Mouse (Mus musculus): ENCODE data around the gene Fbxw11. TPM values are rescaled to one million over a fixed set of nuclear protein-coding genes. Genes with fewer than 3 reads are reported as not detected.

The Fbxw11 gene
- total RNA-seq, 1 experiment, result 45.8 TPM

DNA sequence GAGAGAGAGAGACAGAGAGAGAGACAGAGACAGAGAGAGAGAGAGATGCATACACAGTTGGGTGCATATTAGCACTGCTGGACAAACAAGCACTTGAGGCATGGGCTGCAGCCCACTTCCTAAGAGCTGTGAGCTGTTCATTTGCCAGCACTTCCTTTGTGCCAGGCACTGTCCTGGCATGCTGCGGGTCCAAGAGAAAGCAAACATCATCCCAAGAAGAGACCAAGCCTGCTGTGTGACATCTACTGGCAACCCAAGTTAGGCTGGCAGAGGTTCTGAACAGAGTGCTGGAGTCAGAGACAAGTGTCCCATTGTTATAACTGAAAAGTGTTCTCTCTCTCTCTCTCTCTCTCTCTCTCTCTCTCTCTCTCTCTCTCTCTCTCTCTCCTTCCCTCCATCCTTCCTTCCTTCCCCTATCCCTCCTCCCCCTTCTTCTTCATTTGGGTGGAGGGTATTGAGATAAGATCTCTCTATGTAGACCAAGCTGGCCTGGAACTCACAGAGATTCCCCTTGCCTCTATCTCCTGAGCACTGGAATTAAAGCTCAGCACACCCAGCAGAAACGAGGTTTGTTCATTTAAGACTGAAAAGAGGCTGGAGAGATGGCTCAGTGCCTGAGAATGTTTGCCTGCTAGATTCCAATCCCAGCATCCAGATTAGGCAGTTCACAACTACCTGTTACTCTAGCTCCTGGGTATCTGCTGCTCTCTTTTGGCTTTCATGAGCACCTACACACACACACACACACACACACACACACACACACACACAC lies 139.3 kb downstream of the Fbxw11 start:
- Histone ChIP-seq H3K4me1 (ENCODE audit: control insufficient read depth in 2 of 2, insufficient read depth in 2 of 2, low read length in 2 of 2, poor library complexity in 1 of 2) (no peaks in the 10 kb centered on the region), H3K27ac (ENCODE audit: insufficient read depth, low read depth, low read length, poor library complexity, severe bottlenecking) (no peak overlapping the region), H3K4me3 (ENCODE audit: insufficient read depth in 1 of 2, low read depth in 1 of 2, low read length in 2 of 2, poor library complexity in 1 of 2, severe bottlenecking in 1 of 2) (no peak overlapping the region), H3K36me3 (ENCODE audit: control insufficient read depth, insufficient read depth, low read length, poor library complexity, severe bottlenecking) (no peaks in the 10 kb centered on the region), H3K9ac (ENCODE audit: insufficient read depth, low read depth, low read length, poor library complexity, severe bottlenecking) (no peak overlapping the region), H3K9me3 (ENCODE audit: control insufficient read depth, insufficient read depth, low read depth, low read length) (no peaks in the 10 kb centered on the region)
- TF ChIP-seq ZC3H11A (IDR thresholded peaks at IDR 0.05; ENCODE audit: borderline replicate concordance, low read depth, low read length) (no peak), CHD2 (IDR thresholded peaks at IDR 0.05; ENCODE audit: low read depth, low read length) (no peak), MAFK (IDR thresholded peaks at IDR 0.05; ENCODE audit: insufficient read depth, low read depth, low read length) (no peak), HCFC1 (IDR thresholded peaks at IDR 0.05; ENCODE audit: borderline replicate concordance, insufficient read depth, low read length) (no peak), ZNF384 (IDR thresholded peaks at IDR 0.05; ENCODE audit: low read depth, low read length) (no peak)
- DNase-seq (ENCODE audit: low read depth, low spot score), result no peak
- in situ Hi-C loops (cut with MboI; ENCODE audit: low sequenced_read_pairs in 2 of 2, unreplicated experiment in 2 of 2), result no loop called here

- in situ Hi-C loops (cut with MboI; ENCODE audit: low sequenced_read_pairs in 2 of 2, unreplicated experiment in 2 of 2), result no loop called here
- no peak for TF ChIP-seq MAFK (IDR thresholded peaks at IDR 0.05; ENCODE audit: insufficient read depth, low read depth, low read length)
- TF ChIP-seq HCFC1 (IDR thresholded peaks at IDR 0.05; ENCODE audit: borderline replicate concordance, insufficient read depth, low read length), result no peak
- no peak for TF ChIP-seq CHD2 (IDR thresholded peaks at IDR 0.05; ENCODE audit: low read depth, low read length)
- TF ChIP-seq ZC3H11A (IDR thresholded peaks at IDR 0.05; ENCODE audit: borderline replicate concordance, low read depth, low read length), result no peak
- TF ChIP-seq ZNF384 (IDR thresholded peaks at IDR 0.05; ENCODE audit: low read depth, low read length), result no peak
- H3K9ac ChIP-seq (ENCODE audit: insufficient read depth, low read depth, low read length, poor library complexity, severe bottlenecking), result no peak overlapping the region
- no peak for DNase-seq (ENCODE audit: low read depth, low spot score)
- no peaks in the 10 kb centered on the region for H3K9me3 ChIP-seq (ENCODE audit: control insufficient read depth, insufficient read depth, low read depth, low read length)
- H3K36me3 ChIP-seq (ENCODE audit: control insufficient read depth, insufficient read depth, low read length, poor library complexity, severe bottlenecking), result no peaks in the 10 kb centered on the region
- no peaks in the 10 kb centered on the region for H3K4me1 ChIP-seq (ENCODE audit: control insufficient read depth in 2 of 2, insufficient read depth in 2 of 2, low read length in 2 of 2, poor library complexity in 1 of 2)
- no peak overlapping the region for H3K4me3 ChIP-seq (ENCODE audit: insufficient read depth in 1 of 2, low read depth in 1 of 2, low read length in 2 of 2, poor library complexity in 1 of 2, severe bottlenecking in 1 of 2)
- no peak overlapping the region for H3K27ac ChIP-seq (ENCODE audit: insufficient read depth, low read depth, low read length, poor library complexity, severe bottlenecking)
Measured at GRCm38 (mm10) chr11:32782724-32783123, 140.2 kb downstream of the Fbxw11 start.

DNA sequence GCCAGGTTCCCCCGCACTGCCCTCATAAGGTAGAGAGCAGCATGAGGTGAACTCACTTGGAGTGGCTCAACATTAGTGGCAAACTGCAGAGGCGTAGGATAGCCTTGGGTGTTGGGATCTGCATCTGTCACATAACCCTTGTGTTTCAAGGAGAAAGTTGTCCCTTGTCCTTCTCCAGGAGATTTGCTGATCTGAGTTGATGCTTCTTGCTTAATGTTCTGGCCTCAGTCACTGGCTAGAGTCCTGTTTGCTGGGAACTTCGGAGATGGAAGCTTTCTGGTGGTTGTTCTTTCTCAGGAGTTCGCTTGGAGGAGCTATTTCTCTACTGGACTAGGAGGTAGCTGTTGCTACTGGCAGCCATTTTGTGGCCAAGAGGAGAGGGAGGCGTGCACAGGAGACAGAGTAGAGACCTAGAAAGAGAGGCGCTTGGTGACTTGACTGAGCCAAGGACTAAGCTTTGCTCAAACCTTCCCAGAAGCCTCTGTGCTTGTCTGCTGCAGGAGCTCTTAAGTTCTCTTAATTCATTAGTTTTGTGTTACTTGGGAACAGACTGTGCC lies 143.1 kb downstream of the Fbxw11 start:
- H3K36me3 ChIP-seq (ENCODE audit: control insufficient read depth, insufficient read depth, low read length, poor library complexity, severe bottlenecking), result no peaks in the 10 kb centered on the region
- H3K4me3 ChIP-seq (ENCODE audit: insufficient read depth in 1 of 2, low read depth in 1 of 2, low read length in 2 of 2, poor library complexity in 1 of 2, severe bottlenecking in 1 of 2), result no peak overlapping the region
- in situ Hi-C loops (cut with MboI; ENCODE audit: low sequenced_read_pairs in 2 of 2, unreplicated experiment in 2 of 2), result no loop called here
- TF ChIP-seq ZC3H11A (IDR thresholded peaks at IDR 0.05; ENCODE audit: borderline replicate concordance, low read depth, low read length), result 0 out of 2 replicates have a peak, but pooled peaks have one; percentile 7
- TF ChIP-seq MAFK (IDR thresholded peaks at IDR 0.05; ENCODE audit: insufficient read depth, low read depth, low read length), result no peak
- H3K4me1 ChIP-seq (ENCODE audit: control insufficient read depth in 2 of 2, insufficient read depth in 2 of 2, low read length in 2 of 2, poor library complexity in 1 of 2), result no peaks in the 10 kb centered on the region
- no peak overlapping the region for H3K27ac ChIP-seq (ENCODE audit: insufficient read depth, low read depth, low read length, poor library complexity, severe bottlenecking)
- H3K9me3 ChIP-seq (ENCODE audit: control insufficient read depth, insufficient read depth, low read depth, low read length), result no peaks in the 10 kb centered on the region
- no peak overlapping the region for H3K9ac ChIP-seq (ENCODE audit: insufficient read depth, low read depth, low read length, poor library complexity, severe bottlenecking)
- DNase-seq (ENCODE audit: low read depth, low spot score), result no peak

DNA sequence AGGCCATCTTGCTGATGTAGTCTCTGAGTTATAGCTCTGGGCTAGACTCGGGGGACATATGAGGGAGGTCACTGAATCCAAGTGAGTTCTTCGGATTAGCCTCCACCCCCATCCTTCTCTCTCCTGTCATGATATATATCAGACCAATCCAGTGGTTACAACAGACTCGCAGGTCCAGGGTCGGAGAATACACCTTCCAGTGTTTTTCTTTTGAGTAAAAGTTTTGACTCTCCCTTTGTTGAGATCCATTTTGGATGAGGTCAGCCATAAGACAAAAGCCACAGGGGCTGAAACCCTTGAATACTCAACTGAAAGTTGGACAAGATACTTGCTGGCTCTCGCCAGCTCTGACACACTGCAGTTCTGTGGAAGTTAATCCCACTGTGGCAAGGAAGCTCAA lies 143.7 kb downstream of the Fbxw11 start:
- Histone ChIP-seq H3K9ac (ENCODE audit: insufficient read depth, low read depth, low read length, poor library complexity, severe bottlenecking) (no peak overlapping the region), H3K36me3 (ENCODE audit: control insufficient read depth, insufficient read depth, low read length, poor library complexity, severe bottlenecking) (no peaks in the 10 kb centered on the region), H3K27ac (ENCODE audit: insufficient read depth, low read depth, low read length, poor library complexity, severe bottlenecking) (no peak overlapping the region), H3K4me1 (ENCODE audit: control insufficient read depth in 2 of 2, insufficient read depth in 2 of 2, low read length in 2 of 2, poor library complexity in 1 of 2) (no peaks in the 10 kb centered on the region), H3K4me3 (ENCODE audit: insufficient read depth in 1 of 2, low read depth in 1 of 2, low read length in 2 of 2, poor library complexity in 1 of 2, severe bottlenecking in 1 of 2) (no peak overlapping the region), H3K9me3 (ENCODE audit: control insufficient read depth, insufficient read depth, low read depth, low read length) (no peaks in the 10 kb centered on the region)
- DNase-seq (ENCODE audit: low read depth, low spot score), result no peak
- no peak for TF ChIP-seq ZC3H11A (IDR thresholded peaks at IDR 0.05; ENCODE audit: borderline replicate concordance, low read depth, low read length)
- TF ChIP-seq ZNF384 (IDR thresholded peaks at IDR 0.05; ENCODE audit: low read depth, low read length), result no peak
- no peak for TF ChIP-seq MAFK (IDR thresholded peaks at IDR 0.05; ENCODE audit: insufficient read depth, low read depth, low read length)
- no peak for TF ChIP-seq CHD2 (IDR thresholded peaks at IDR 0.05; ENCODE audit: low read depth, low read length)
- TF ChIP-seq HCFC1 (IDR thresholded peaks at IDR 0.05; ENCODE audit: borderline replicate concordance, insufficient read depth, low read length), result no peak
- in situ Hi-C loops (cut with MboI; ENCODE audit: low sequenced_read_pairs in 2 of 2, unreplicated experiment in 2 of 2), result no loop called here
